Mouse (Mus musculus) cerebellum, adult 2 months (tissue): ENCODE data around the gene Pxylp1.

Source experiments
- CTCF ChIP-seq: fragments of 200-500 bp; IDR thresholded peaks from 2 replicates; pipeline ENCODE4 v1.5.1; 2011; ENCODE audit warnings: low read depth, mild to moderate bottlenecking, control low read depth, low read length, moderate library complexity, borderline replicate concordance; ENCODE audit not compliant: insufficient read depth
- POLR2A ChIP-seq: fragments of 200-500 bp; IDR thresholded peaks from 2 replicates; pipeline ENCODE4 v1.6.1; 2011; ENCODE audit warnings: low read length, control low read depth, borderline replicate concordance; ENCODE audit not compliant: insufficient read depth

GRCm38 (mm10) chr9:96782062-96782461 is 110.4 kb downstream of the Pxylp1 start:
- TF ChIP-seq POLR2A (no peak), CTCF (no peak)
